15 mouse cellular contexts compared by ENCODE assay signal in genomic region chr8:8682697-8683096, GRCm38 (mm10).
"Had no signal": no experiment of that assay in that cellular context is flagged by ENCODE, and none has a peak within 500 bp of the region (broad histone marks: within the 10 kb centered on the region; RNA-seq: fewer than 3 reads in every experiment).

No protein-coding gene starts in this region.

- H3K4me2 ChIP-seq: neural tube, embryonic 13.5 days; neural tube, embryonic 15.5 days; stomach, embryonic 15.5 days had no signal

- H3K27ac ChIP-seq: neural tube, embryonic 13.5 days; neural tube, embryonic 15.5 days; stomach, embryonic 15.5 days; stomach, postnatal 0 days had no signal

- H3K27me3 ChIP-seq: neural tube, embryonic 13.5 days; neural tube, embryonic 15.5 days; stomach, embryonic 15.5 days had no signal

- H3K9me3 ChIP-seq: neural tube, embryonic 13.5 days; neural tube, embryonic 15.5 days; stomach, embryonic 15.5 days had no signal

- H3K9ac ChIP-seq: neural tube, embryonic 13.5 days; neural tube, embryonic 15.5 days; stomach, embryonic 15.5 days had no signal

- DNase-seq: retina, postnatal 1 day; right cerebral cortex, adult 18-20 months; right cerebral cortex, postnatal 14 days; right cerebral cortex, postnatal 25 days; spleen, adult 18-20 months; thymus, adult 18-20 months; thymus, adult 2 months; thymus, postnatal 14 days; thymus, postnatal 25 days; thymus, postnatal 36 days; thymus, postnatal 4 days had no signal

- H3K4me3 ChIP-seq: neural tube, embryonic 13.5 days; neural tube, embryonic 15.5 days; stomach, embryonic 15.5 days had no signal
